Mouse (Mus musculus) cortical plate, adult 2 months (tissue): ENCODE measurements around the gene Kcna3. TPM values are rescaled to one million over a fixed set of nuclear protein-coding genes. Genes with fewer than 3 reads are reported as not detected.

Source experiments
- H3K27ac ChIP-seq: fragments of 200-500 bp; 2 replicates; pipeline ENCODE4 v1.5.1; 2012; ENCODE audit warnings: low read length, control low read depth, inconsistent platforms; ENCODE audit not compliant: insufficient read depth
- H3K4me1 ChIP-seq: fragments of 200-500 bp; 2 replicates; pipeline ENCODE4 v1.6.1; 2011; ENCODE audit warnings: low read length; ENCODE audit not compliant: control insufficient read depth, insufficient read depth
- H3K4me3 ChIP-seq: fragments of 200-500 bp; 2 replicates; pipeline ENCODE4 v1.5.1; 2011; ENCODE audit warnings: mild to moderate bottlenecking, low read length, control low read depth; ENCODE audit not compliant: insufficient read depth
- CTCF ChIP-seq: fragments of 200-500 bp; IDR thresholded peaks from 2 replicates; pipeline ENCODE4 v1.5.1; 2011; ENCODE audit warnings: mild to moderate bottlenecking, control low read depth, low read length; ENCODE audit not compliant: insufficient read depth; ENCODE audit errors: extremely low read depth
- POLR2A ChIP-seq: fragments of 200-500 bp; IDR thresholded peaks from 2 replicates; pipeline ENCODE4 v1.6.1; 2011; ENCODE audit warnings: mild to moderate bottlenecking, low read length, control low read depth; ENCODE audit not compliant: insufficient read depth; ENCODE audit errors: extremely low read depth
- polyA plus RNA-seq: library from polyadenylated mRNA; depleted of rRNA; stranded (reverse); fragments of >200 nt; gene quantifications from 2 replicates; pipeline ENCODE4 v1.2.3, GENCODE M21; 2012

Gene Kcna3
- polyA plus RNA-seq, 1 experiment, result 6.6 TPM

- Histone ChIP-seq H3K4me1 (no peaks in the 10 kb centered on the region; the same call in 1 of the 2 replicates), H3K27ac (no peak overlapping the region), H3K4me3 (no peak overlapping the region; the same call in 1 of the 2 replicates)
- TF ChIP-seq POLR2A, result no peak
- TF ChIP-seq CTCF, result no peak
These were observed 1.2 kb upstream of the Kcna3 start for GRCm38 (mm10) chr3:107034776-107035175.

- no peaks in the 10 kb centered on the region; the same call in 1 of the 2 replicates for H3K4me1 ChIP-seq
- no peak for TF ChIP-seq POLR2A
- TF ChIP-seq CTCF, result no peak
- peak overlapping the region; percentile 78 for H3K27ac ChIP-seq
These were observed 580 bp downstream of the Kcna3 start for GRCm38 (mm10) chr3:107036458-107037039.

GRCm38 (mm10) chr3:107037105-107037504 lies 1.1 kb downstream of the Kcna3 start:
- no peak for TF ChIP-seq CTCF
- TF ChIP-seq POLR2A, result no peak
- peak overlapping the region; percentile 75 for H3K4me3 ChIP-seq
- H3K4me1 ChIP-seq, result no peaks in the 10 kb centered on the region; the same call in 1 of the 2 replicates
- peak overlapping the region; percentile 78 for H3K27ac ChIP-seq

More at GRCm38 (mm10) chr3:107036458-107037039, 580 bp downstream of the Kcna3 start:
- H3K4me3 ChIP-seq, result peak overlapping the region; percentile 75

- TF ChIP-seq CTCF (no peak), POLR2A (no peak)
- H3K4me1 ChIP-seq, result no peaks in the 10 kb centered on the region; the same call in 1 of the 2 replicates
- H3K27ac ChIP-seq, result peak overlapping the region; percentile 78; the same call in 1 of the 2 replicates
- H3K4me3 ChIP-seq, result peak overlapping the region; percentile 75
These were observed 1.7 kb downstream of the Kcna3 start for GRCm38 (mm10) chr3:107037536-107038155.

GRCm38 (mm10) chr3:107038156-107038536 lies 2.2 kb downstream of the Kcna3 start:
- Histone ChIP-seq H3K27ac (0 out of 2 replicates have a peak overlapping the region, but pooled peaks have one; percentile 78), H3K4me1 (no peaks in the 10 kb centered on the region; the same call in 1 of the 2 replicates), H3K4me3 (peak overlapping the region; percentile 75)
- TF ChIP-seq CTCF, result no peak
- no peak for TF ChIP-seq POLR2A

GRCm38 (mm10) chr3:107038661-107039223 lies 2.8 kb downstream of the Kcna3 start:
- H3K4me3 ChIP-seq, result peak overlapping the region; percentile 75
- peak; percentile 41; the same call in 1 of the 2 replicates for TF ChIP-seq POLR2A
- TF ChIP-seq CTCF, result no peak
- no peak overlapping the region for H3K27ac ChIP-seq
- H3K4me1 ChIP-seq, result no peaks in the 10 kb centered on the region; the same call in 1 of the 2 replicates

- Histone ChIP-seq H3K27ac (peak overlapping the region; percentile 55; the same call in 1 of the 2 replicates), H3K4me1 (no peaks in the 10 kb centered on the region; the same call in 1 of the 2 replicates), H3K4me3 (peak overlapping the region; percentile 75)
- TF ChIP-seq POLR2A, result no peak
- no peak for TF ChIP-seq CTCF
These were observed 3.3 kb downstream of the Kcna3 start for GRCm38 (mm10) chr3:107039306-107039705.

GRCm38 (mm10) chr3:107040408-107040807 lies 4.4 kb downstream of the Kcna3 start:
- no peak for TF ChIP-seq POLR2A
- TF ChIP-seq CTCF, result no peak
- no peaks in the 10 kb centered on the region; the same call in 1 of the 2 replicates for H3K4me1 ChIP-seq
- 0 out of 2 replicates have a peak overlapping the region, but pooled peaks have one; percentile 81 for H3K27ac ChIP-seq
- H3K4me3 ChIP-seq, result peak overlapping the region; percentile 75; the same call in 1 of the 2 replicates

GRCm38 (mm10) chr3:107041718-107042117 lies 5.7 kb downstream of the Kcna3 start:
- H3K27ac ChIP-seq, result no peak overlapping the region
- no peaks in the 10 kb centered on the region; the same call in 1 of the 2 replicates for H3K4me1 ChIP-seq
- peak overlapping the region; percentile 75; the same call in 1 of the 2 replicates for H3K4me3 ChIP-seq
- TF ChIP-seq POLR2A (no peak), CTCF (no peak)
